Mouse (Mus musculus) heart, adult 2 months (tissue): ENCODE measurements around the gene Wdr83. TPM values are rescaled to one million over a fixed set of nuclear protein-coding genes. Genes with fewer than 3 reads are reported as not detected.

Experiments
- DNase-seq, 2 experiments: peaks; one replicate each; pipeline ENCODE4 v3.0.0; 2021
- H3K27ac ChIP-seq: fragments of 200-600 bp; 2 replicates; pipeline ENCODE4 v1.8.1; 2022
- H3K27me3 ChIP-seq: fragments of 200-500 bp; 2 replicates; pipeline ENCODE4 v1.6.1; 2012; ENCODE audit warnings: mild to moderate bottlenecking, low read length, inconsistent platforms, mixed read lengths; ENCODE audit not compliant: control insufficient read depth, insufficient read depth
- H3K36me3 ChIP-seq: fragments of 200-500 bp; 2 replicates; pipeline ENCODE4 v1.6.1; 2012; ENCODE audit warnings: low read length, inconsistent platforms; ENCODE audit not compliant: control insufficient read depth, insufficient read depth
- H3K4me1 ChIP-seq: fragments of 200-500 bp; 2 replicates; pipeline ENCODE4 v1.6.1; 2011; ENCODE audit warnings: low read length; ENCODE audit not compliant: control insufficient read depth, insufficient read depth
- H3K4me3 ChIP-seq: fragments of 200-600 bp; 2 replicates; pipeline ENCODE4 v1.8.1; 2022
- H3K79me2 ChIP-seq: fragments of 200-500 bp; replicated peaks from 2 replicates; pipeline ENCODE4 v1.6.1; 2012; ENCODE audit warnings: mild to moderate bottlenecking, inconsistent platforms, low read length, moderate library complexity, mixed read lengths; ENCODE audit not compliant: control insufficient read depth, insufficient read depth
- H3K9ac ChIP-seq: fragments of 200-500 bp; 2 replicates; pipeline ENCODE4 v1.6.1; 2012; ENCODE audit warnings: low read depth, mild to moderate bottlenecking, control low read depth, inconsistent platforms, low read length, mixed read lengths
- CTCF ChIP-seq: fragments of 200-600 bp; IDR thresholded peaks from 2 replicates; pipeline ENCODE4 v1.8.1; 2022; ENCODE audit warnings: antibody characterized with exemption, mild to moderate bottlenecking, moderate library complexity
- EP300 ChIP-seq: fragments of 200-500 bp; IDR thresholded peaks from 2 replicates; pipeline ENCODE4 v1.6.1; 2011; ENCODE audit warnings: low read depth, low read length, control low read depth; ENCODE audit not compliant: insufficient read depth
- POLR2A ChIP-seq: fragments of 200-500 bp; IDR thresholded peaks from 2 replicates; pipeline ENCODE4 v1.6.1; 2011; ENCODE audit warnings: mild to moderate bottlenecking, low read depth, low read length, control low read depth; ENCODE audit not compliant: insufficient read depth
- WGBS: fragments of 180-500 bp; shearing (Covaris S2); methylation state at CpG from one replicate; pipeline ENCODE4 v1.1.7; 2018; 5-methylcytosine and 5-hydroxymethylcytosine counted together
- intact Hi-C: fragments of 180-260 bp; cut with DNase I; formaldehyde crosslinking; loops from one replicate; pipeline ENCODE4 v1.15.1; 2025
- polyA plus RNA-seq: library from polyadenylated mRNA; depleted of rRNA; stranded (reverse); fragments of >200 nt; gene quantifications from 2 replicates; pipeline ENCODE4 v1.2.3, GENCODE M21; 2012
- total RNA-seq, 2 experiments: library from RNA; stranded (reverse); gene quantifications; 2 replicates each; pipeline ENCODE4 v1.2.3; 2021

Wdr83 gene
- total and polyA plus RNA-seq, 3 experiments: 29.4 to 39.2 (median 30.2) TPM

DNA sequence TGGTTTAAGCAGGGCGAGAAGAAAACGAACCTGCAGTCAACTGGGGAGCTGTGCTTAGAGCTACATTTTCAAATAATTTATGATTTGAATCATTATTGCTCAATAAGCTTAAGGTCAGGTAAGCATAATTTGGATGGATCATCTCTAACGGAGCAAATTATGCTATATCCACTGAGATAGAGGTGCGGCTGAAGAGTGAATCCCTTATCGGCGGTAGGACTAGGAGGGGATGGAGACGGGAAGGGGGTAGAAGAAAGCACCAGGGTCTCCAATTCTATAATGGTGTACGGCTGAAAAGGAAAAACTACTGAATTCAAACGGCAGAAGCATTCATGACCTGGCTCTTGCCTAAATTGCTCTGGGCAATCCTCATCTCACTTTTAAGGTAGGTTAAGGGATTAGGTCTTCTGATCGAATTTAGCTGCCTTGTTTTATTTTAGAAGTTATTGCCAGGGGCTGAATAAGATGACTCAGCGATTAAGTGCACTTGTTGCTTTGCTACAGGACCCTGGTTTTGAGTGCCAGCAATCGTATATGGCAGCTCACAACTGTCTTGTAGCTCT is 45.9 kb downstream of the Wdr83 start:
- WGBS: 5% methylated on average over 12 of the region's 12 CpGs
- Histone ChIP-seq H3K79me2 (no peaks in the 10 kb centered on the region; the same call in 1 of the 2 replicates), H3K4me1 (peaks cover 7% of the 10 kb centered on the region), H3K27ac (peak overlapping the region; percentile 96), H3K36me3 (peaks cover 9% of the 10 kb centered on the region), H3K27me3 (no peaks in the 10 kb centered on the region), H3K9ac (peak overlapping the region; percentile 83), H3K4me3 (peak overlapping the region; percentile 76)
- TF ChIP-seq EP300 (no peak), CTCF (no peak), POLR2A (no peak; the same call in 1 of the 2 replicates)
- DNase-seq: no peak
- intact Hi-C loops: loop anchor here (5.0 kb wide), 1 partner anchor 37 kb away; the partner anchor contains the start of gene Dhps

DNA sequence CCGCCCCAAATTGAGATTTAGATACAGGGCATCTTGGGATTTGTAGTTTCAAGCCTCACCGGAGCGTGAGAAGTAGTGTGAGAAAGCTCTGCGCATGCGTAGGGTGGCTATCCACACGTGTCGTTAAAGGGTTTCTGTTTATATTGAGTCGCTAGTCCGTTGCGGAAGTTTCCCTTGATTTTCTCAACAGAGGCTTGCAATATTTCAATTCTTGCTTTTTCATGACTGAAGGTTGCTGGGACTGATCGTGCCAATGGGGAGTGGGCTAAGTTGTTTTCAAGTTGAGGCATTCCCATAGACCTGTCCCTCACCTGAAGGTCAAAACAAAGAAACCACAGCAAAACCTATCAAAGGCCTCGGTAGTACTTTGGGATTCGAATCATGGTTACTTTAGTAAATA is 46.3 kb downstream of the Wdr83 start:
- intact Hi-C loops: loop anchor here (5.0 kb wide), 1 partner anchor 38 kb away; the partner anchor contains the start of gene Dhps
- Histone ChIP-seq H3K36me3 (peaks cover 9% of the 10 kb centered on the region), H3K4me3 (peak overlapping the region; percentile 32), H3K79me2 (no peaks in the 10 kb centered on the region), H3K9ac (peak overlapping the region; percentile 48; the same call in 1 of the 2 replicates), H3K27me3 (no peaks in the 10 kb centered on the region), H3K4me1 (peaks cover 7% of the 10 kb centered on the region), H3K27ac (peak overlapping the region; percentile 96)
- TF ChIP-seq CTCF: no peak
- peak; percentile 64; the same call in 1 of the 2 replicates for TF ChIP-seq POLR2A
- TF ChIP-seq EP300: no peak
- 2% methylated on average over 13 of the region's 13 CpGs for WGBS
- peak; percentile 49 to 77 for DNase-seq

DNA sequence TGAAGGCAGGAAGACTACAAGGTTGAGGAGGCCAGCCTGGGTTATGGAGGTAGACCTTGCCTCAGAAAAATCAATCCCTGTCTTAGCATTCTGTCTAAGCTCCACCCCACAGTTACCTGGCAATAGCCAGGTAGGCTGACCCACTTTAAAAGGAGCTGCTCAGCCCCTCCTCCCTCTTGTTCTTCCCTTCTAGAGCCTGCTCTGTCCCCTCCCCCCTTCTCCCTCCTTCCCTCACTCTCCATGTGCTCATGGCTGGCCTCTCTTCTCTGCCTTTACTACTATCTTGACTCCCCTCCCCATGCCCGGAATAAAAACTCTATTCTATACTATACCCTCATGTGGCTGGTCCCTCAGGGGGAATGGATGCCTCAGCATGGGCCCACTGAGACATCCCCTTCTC is 47.2 kb downstream of the Wdr83 start:
- Histone ChIP-seq H3K4me1 (peaks cover 7% of the 10 kb centered on the region), H3K36me3 (peaks cover 9% of the 10 kb centered on the region), H3K9ac (no peak overlapping the region), H3K27ac (no peak overlapping the region), H3K27me3 (no peaks in the 10 kb centered on the region), H3K79me2 (no peaks in the 10 kb centered on the region), H3K4me3 (no peak overlapping the region)
- WGBS: 65% methylated on average over 1 of the region's 1 CpGs
- intact Hi-C loops: no loop called here
- TF ChIP-seq CTCF (no peak), POLR2A (no peak), EP300 (no peak)
- DNase-seq: no peak

DNA sequence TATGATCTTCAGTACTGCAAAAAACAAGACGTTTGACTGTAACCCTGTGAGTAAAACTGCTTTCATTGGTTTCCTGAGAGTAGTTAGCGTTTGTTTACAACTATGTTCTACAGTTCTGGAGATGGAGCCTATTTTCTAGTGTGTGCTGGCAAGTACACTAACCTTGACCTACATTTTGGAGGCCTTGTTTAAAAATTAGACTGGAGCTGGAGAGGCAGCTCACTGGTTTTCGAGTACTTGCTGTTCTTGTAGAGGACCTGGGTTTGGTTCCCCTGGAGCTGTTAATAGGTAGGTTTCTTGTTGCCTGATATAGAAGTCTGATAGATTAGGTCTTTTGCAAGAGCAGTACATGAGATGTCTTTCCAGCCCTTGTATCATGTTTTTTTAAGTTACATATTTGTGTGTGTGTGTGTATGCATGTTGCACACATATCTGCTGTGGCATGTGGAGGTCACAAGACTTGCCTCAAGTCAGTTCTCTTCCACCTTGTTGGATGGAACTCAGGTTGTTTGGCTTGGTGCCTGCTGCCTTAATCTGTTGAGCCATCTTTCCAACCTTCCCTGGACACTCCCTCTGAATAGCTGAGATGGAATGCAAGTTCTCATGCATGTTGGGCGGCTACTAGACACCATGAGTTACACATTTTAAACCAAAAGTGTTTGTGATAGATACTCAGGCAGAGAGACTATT is 48.3 kb downstream of the Wdr83 start:
- H3K9ac ChIP-seq: no peak overlapping the region
- peaks cover 11% of the 10 kb centered on the region for H3K4me1 ChIP-seq
- peaks cover 3% of the 10 kb centered on the region; the same call in 1 of the 2 replicates for H3K79me2 ChIP-seq
- peaks cover 9% of the 10 kb centered on the region for H3K36me3 ChIP-seq
- no peak overlapping the region for H3K4me3 ChIP-seq
- WGBS: 61% methylated on average over 4 of the region's 4 CpGs
- H3K27ac ChIP-seq: peak overlapping the region; percentile 67
- DNase-seq: no peak
- intact Hi-C loops: no loop called here
- no peaks in the 10 kb centered on the region for H3K27me3 ChIP-seq
- TF ChIP-seq POLR2A (no peak), EP300 (no peak), CTCF (no peak)

DNA sequence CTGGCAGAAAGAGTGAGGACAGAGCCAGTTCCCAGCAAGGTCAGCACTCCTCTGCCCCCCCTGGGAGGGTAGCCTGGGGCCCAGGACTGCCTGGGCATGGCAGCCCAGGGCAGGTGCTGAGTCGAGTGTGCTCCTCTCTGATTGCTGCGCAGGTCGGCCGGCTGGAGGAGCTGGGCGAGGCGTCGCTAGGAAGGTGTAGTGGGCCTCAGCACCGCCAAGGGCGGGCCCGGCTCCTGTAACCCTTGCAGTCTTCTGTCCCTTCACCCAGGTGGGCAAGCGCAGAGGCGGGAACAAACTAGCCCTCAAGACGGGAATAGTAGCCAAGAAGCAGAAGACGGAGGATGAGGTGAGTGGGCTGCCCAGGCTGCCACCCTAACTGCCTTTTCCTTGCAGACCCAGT is 51.8 kb downstream of the Wdr83 start:
- peaks cover 9% of the 10 kb centered on the region for H3K36me3 ChIP-seq

More for the DNA sequence above, 51.8 kb downstream of the Wdr83 start:
- peaks cover 13% of the 10 kb centered on the region for H3K4me1 ChIP-seq
- no peaks in the 10 kb centered on the region for H3K27me3 ChIP-seq
- H3K4me3 ChIP-seq: no peak overlapping the region
- peaks cover 5% of the 10 kb centered on the region; the same call in 1 of the 2 replicates for H3K79me2 ChIP-seq
- DNase-seq: peak in 1 of 2 experiments; percentile 28
- WGBS: 71% methylated on average over 14 of the region's 14 CpGs
- peak overlapping the region; percentile 24 for H3K27ac ChIP-seq
- TF ChIP-seq EP300 (no peak), POLR2A (no peak), CTCF (no peak)
- intact Hi-C loops: loop anchor here (10.0 kb wide), 1 partner anchor 54 kb away; the partner anchor contains the start of gene Junb
- H3K9ac ChIP-seq: no peak overlapping the region
